Mouse (Mus musculus): ENCODE measurements around the gene Olfr373. TPM values are rescaled to one million over a fixed set of nuclear protein-coding genes. Genes with fewer than 3 reads are reported as not detected.
"Not testable (repeated sequence)": the region's sequence is repeated elsewhere in the genome, so short reads cannot be mapped to it uniquely, and the experiment has no call there.

The Olfr373 gene
- total and polyA plus RNA-seq, 3 experiments = 0.29 TPM; not detected in 2

DNA sequence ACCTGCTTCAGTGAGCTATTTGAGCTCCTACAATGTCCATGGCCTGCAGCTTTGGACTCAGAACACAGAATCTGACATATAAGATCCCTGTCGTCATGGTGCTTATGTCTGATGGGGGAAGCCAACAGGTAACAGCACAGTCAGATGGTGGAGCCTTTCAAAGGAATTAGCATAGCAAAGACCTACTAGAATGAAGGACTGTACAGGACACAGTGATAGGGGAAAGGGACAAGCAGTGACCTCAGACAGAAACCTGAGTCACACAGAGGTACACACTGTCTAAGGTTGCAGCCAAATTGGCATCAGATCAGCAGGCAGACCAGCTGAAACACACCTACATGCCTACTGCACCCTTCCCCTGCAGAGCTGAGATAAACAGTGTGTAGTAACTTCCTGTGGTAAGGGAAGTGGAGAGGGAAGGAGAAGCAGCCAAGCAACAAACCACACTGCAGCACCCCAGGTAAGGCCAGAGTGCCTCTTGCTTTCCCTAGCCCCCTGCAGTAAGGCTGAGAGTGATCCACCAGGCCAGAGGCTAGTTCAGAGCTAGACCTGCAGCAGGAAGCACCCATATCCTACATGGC lies 16.1 kb upstream of the Olfr373 start:
- DNase-seq (ENCODE audit: extremely low read depth); H3K36me3 ChIP-seq (replicated peaks in 1 of 2; ENCODE audit: control insufficient read depth in 1 of 2, insufficient read depth in 1 of 2, low read length in 1 of 2); H3K9me3 ChIP-seq (replicated peaks; ENCODE audit: low read length); H3K27me3 ChIP-seq (replicated peaks); H3K27ac ChIP-seq (ENCODE audit: insufficient read depth, low read depth); H3K4me2 ChIP-seq (ENCODE audit: insufficient read depth, low read depth, poor library complexity, severe bottlenecking); H3K79me2 ChIP-seq (replicated peaks; ENCODE audit: control insufficient read depth, extremely low read depth, insufficient read depth, poor library complexity, severe bottlenecking); H3K9ac ChIP-seq (ENCODE audit: insufficient read depth, low read depth); in situ Hi-C loops (cut with MboI; ENCODE audit: low pct_ligation_motif_present, low pct_unique_long_range_greater_than_20kb, low sequenced_read_pairs); H3K4me3 ChIP-seq (replicated peaks in 1 of 3; ENCODE audit: low read depth in 2 of 3, low read length in 2 of 3, poor library complexity in 1 of 3); dilution Hi-C loops (cut with MboI; ENCODE audit: extremely low pct_ligation_motif_present, extremely low pct_unique_long_range_greater_than_20kb, low sequenced_read_pairs): not testable (repeated sequence)
- H3K4me1 ChIP-seq (ENCODE audit: control insufficient read depth in 1 of 2, insufficient read depth in 2 of 2) = peaks cover 4 to 12% of the 10 kb centered on the region in 2 experiments; a peak in 3 of 4 replicates

DNA sequence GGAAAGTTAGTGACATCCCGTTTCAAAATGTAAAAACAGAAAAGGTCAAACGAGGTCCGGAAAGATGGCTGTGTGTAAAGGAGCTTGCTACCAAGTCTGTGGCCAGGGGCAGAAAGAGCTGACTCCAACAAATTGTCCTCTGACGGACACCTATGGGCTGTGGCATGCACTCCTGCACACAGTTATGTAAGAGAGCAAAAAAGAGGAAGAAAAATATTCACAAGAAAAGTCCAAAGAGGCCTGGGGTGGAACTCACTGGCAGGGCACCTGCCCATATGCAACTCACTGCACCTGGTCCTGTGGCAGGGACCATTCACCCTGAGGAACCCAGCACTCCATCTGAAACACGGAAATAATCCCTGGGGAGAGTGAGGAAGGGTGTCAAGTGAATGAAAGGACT lies 1.8 kb downstream of the Olfr373 start:
- Histone ChIP-seq H3K36me3 (replicated peaks in 1 of 2; ENCODE audit: control insufficient read depth in 1 of 2, insufficient read depth in 1 of 2, low read length in 1 of 2) (no peaks in the 10 kb centered on the region), H3K4me2 (ENCODE audit: insufficient read depth, low read depth, poor library complexity, severe bottlenecking) (no peak overlapping the region), H3K79me2 (replicated peaks; ENCODE audit: control insufficient read depth, extremely low read depth, insufficient read depth, poor library complexity, severe bottlenecking) (no peaks in the 10 kb centered on the region), H3K9me3 (replicated peaks; ENCODE audit: low read length) (no peaks in the 10 kb centered on the region), H3K27me3 (replicated peaks) (no peaks in the 10 kb centered on the region), H3K9ac (ENCODE audit: insufficient read depth, low read depth) (no peak overlapping the region), H3K27ac (ENCODE audit: insufficient read depth, low read depth) (no peak overlapping the region), H3K4me1 (ENCODE audit: control insufficient read depth in 1 of 2, insufficient read depth in 2 of 2) (peaks cover 0 to 30% of the 10 kb centered on the region in 2 experiments; a peak in 2 of 4 replicates), H3K4me3 (replicated peaks in 1 of 3; ENCODE audit: low read depth in 2 of 3, low read length in 2 of 3, poor library complexity in 1 of 3) (no peak overlapping the region)
- no peak for DNase-seq (ENCODE audit: extremely low read depth)
- in situ Hi-C loops (cut with MboI; ENCODE audit: low pct_ligation_motif_present, low pct_unique_long_range_greater_than_20kb, low sequenced_read_pairs) = no loop called here
- dilution Hi-C loops (cut with MboI; ENCODE audit: extremely low pct_ligation_motif_present, extremely low pct_unique_long_range_greater_than_20kb, low sequenced_read_pairs) = no loop called here
- no peak for TF ChIP-seq TBP (conservative IDR thresholded peaks at IDR 0.05; ENCODE audit: low read depth, low read length)
- 0 out of 2 replicates have a peak, but pooled peaks have one; percentile 16 for TF ChIP-seq BHLHE40 (IDR thresholded peaks at IDR 0.05; ENCODE audit: low read depth, low read length)
- no peak for TF ChIP-seq KAT2A (IDR thresholded peaks at IDR 0.05; ENCODE audit: insufficient replicate concordance, low read length)
- no peak for TF ChIP-seq MYC (IDR thresholded peaks at IDR 0.05; ENCODE audit: low read depth, low read length)
- no peak for TF ChIP-seq EP300 (IDR thresholded peaks at IDR 0.05; ENCODE audit: low read length)

DNA sequence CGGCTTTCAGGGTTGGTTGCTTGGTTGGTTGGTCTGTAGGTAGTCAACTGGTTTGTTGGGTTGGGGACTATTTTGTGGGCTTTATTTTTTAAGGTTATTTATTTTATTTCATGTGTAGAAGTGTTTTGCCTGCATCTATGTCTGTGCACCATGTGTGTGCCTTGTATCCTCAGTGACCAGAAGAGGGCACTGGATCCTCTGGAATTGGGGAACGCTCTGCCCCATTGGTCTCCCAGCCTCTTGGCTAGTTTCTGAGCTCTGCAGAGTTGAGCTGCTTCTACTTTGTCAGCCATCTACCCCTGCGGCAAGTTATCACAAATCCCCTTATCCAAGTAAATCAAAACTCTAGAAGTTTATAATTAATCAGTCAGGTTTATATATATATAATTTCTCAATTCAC lies 4.6 kb downstream of the Olfr373 start:
- H3K9ac ChIP-seq (ENCODE audit: insufficient read depth, low read depth); H3K27ac ChIP-seq (ENCODE audit: insufficient read depth, low read depth); H3K4me3 ChIP-seq (replicated peaks in 1 of 3; ENCODE audit: low read depth in 2 of 3, low read length in 2 of 3, poor library complexity in 1 of 3); H3K4me2 ChIP-seq (ENCODE audit: insufficient read depth, low read depth, poor library complexity, severe bottlenecking); in situ Hi-C loops (cut with MboI; ENCODE audit: low pct_ligation_motif_present, low pct_unique_long_range_greater_than_20kb, low sequenced_read_pairs); H3K36me3 ChIP-seq (replicated peaks in 1 of 2; ENCODE audit: control insufficient read depth in 1 of 2, insufficient read depth in 1 of 2, low read length in 1 of 2); dilution Hi-C loops (cut with MboI; ENCODE audit: extremely low pct_ligation_motif_present, extremely low pct_unique_long_range_greater_than_20kb, low sequenced_read_pairs); H3K27me3 ChIP-seq (replicated peaks); H3K9me3 ChIP-seq (replicated peaks; ENCODE audit: low read length); H3K79me2 ChIP-seq (replicated peaks; ENCODE audit: control insufficient read depth, extremely low read depth, insufficient read depth, poor library complexity, severe bottlenecking): not testable (repeated sequence)
- peak; percentile 17 for DNase-seq (ENCODE audit: extremely low read depth)
- H3K4me1 ChIP-seq (ENCODE audit: control insufficient read depth in 1 of 2, insufficient read depth in 2 of 2) = peaks cover 0 to 25% of the 10 kb centered on the region in 2 experiments; a peak in 2 of 4 replicates
- TF ChIP-seq RAD21 (IDR thresholded peaks at IDR 0.05; ENCODE audit: low read depth, low read length) = peak; percentile 38
- TF ChIP-seq CTCF (conservative IDR thresholded peaks at IDR 0.05 in 1 of 2, IDR thresholded peaks at IDR 0.05 in 1 of 2; ENCODE audit: low read depth in 2 of 2, low read length in 2 of 2) = peak in 1 of 2 experiments; percentile 36; a peak in 2 of 4 replicates
- TF ChIP-seq SMC3 (IDR thresholded peaks at IDR 0.05; ENCODE audit: low read depth, low read length) = peak; percentile 10; the same call in 1 of the 2 replicates

DNA sequence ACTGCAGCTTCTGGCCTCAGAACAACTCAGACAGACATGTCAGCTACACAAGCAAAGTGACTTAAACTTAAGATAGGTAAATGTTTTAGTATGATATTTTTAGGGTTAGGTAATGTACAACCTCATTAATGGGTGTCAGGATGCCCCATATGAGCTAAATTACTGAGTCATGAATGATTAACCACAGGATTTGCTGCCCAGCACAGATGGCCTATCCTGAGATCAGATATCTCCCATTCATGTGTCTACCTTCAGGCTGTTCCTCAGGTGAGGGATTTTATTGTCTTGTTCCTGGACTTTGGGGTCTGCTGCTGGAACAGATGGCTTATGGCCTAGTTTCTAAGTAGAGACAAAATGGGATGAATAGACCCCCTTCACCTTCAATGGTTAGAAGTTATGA lies 13.7 kb downstream of the Olfr373 start:
- H3K4me1 ChIP-seq (ENCODE audit: control insufficient read depth in 1 of 2, insufficient read depth in 2 of 2); H3K4me2 ChIP-seq (ENCODE audit: insufficient read depth, low read depth, poor library complexity, severe bottlenecking); dilution Hi-C loops (cut with MboI; ENCODE audit: extremely low pct_ligation_motif_present, extremely low pct_unique_long_range_greater_than_20kb, low sequenced_read_pairs): not testable (repeated sequence)

DNA sequence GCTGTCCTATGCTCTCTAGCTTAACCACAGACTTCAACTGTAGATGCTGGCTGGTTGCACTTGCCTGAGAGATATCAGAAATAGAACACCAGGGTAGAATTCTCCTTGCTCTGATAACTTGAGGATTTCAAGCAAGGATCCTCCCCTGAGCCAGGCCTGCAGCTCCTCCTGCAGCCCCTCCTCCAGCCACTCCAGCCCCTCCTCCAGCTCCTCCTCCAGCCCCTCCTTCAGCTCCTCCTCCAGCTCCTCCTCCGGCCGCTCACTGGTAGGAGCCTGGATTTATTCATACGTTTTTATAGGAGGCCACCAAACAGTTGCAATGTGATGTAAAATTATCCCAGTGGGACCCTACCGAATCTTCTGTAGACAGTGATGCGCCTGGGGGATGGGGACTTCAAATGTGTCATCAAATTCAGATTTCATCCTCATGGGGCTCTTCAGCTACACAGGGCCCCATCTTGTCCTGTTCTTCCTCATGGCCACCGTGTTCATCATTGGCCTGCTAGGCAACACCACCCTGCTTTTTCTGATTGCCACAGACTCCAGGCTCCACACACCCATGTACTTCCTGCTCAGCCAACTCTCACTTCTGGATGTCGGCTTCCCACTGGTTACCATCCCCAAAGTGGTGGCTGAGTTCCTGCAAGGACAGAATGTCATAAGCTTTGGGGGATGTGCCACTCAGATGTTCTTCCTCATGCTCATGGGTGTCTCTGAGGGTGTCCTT lies 16.6 kb downstream of the Olfr373 start:
- H3K4me2 ChIP-seq (ENCODE audit: insufficient read depth, low read depth, poor library complexity, severe bottlenecking); H3K36me3 ChIP-seq (replicated peaks in 1 of 2; ENCODE audit: control insufficient read depth in 1 of 2, insufficient read depth in 1 of 2, low read length in 1 of 2); dilution Hi-C loops (cut with MboI; ENCODE audit: extremely low pct_ligation_motif_present, extremely low pct_unique_long_range_greater_than_20kb, low sequenced_read_pairs); DNase-seq (ENCODE audit: extremely low read depth); H3K79me2 ChIP-seq (replicated peaks; ENCODE audit: control insufficient read depth, extremely low read depth, insufficient read depth, poor library complexity, severe bottlenecking); H3K9ac ChIP-seq (ENCODE audit: insufficient read depth, low read depth); H3K4me1 ChIP-seq (ENCODE audit: control insufficient read depth in 1 of 2, insufficient read depth in 2 of 2); H3K27me3 ChIP-seq (replicated peaks); H3K27ac ChIP-seq (ENCODE audit: insufficient read depth, low read depth); H3K4me3 ChIP-seq (replicated peaks in 1 of 3; ENCODE audit: low read depth in 2 of 3, low read length in 2 of 3, poor library complexity in 1 of 3); H3K9me3 ChIP-seq (replicated peaks; ENCODE audit: low read length): not testable (repeated sequence)
- in situ Hi-C loops (cut with MboI; ENCODE audit: low pct_ligation_motif_present, low pct_unique_long_range_greater_than_20kb, low sequenced_read_pairs) = loop anchor here (25.0 kb wide), 1 partner anchor 962 kb away; no protein-coding TSS in a partner anchor

More for the DNA sequence above, 13.7 kb downstream of the Olfr373 start:
- H3K9me3 ChIP-seq (replicated peaks; ENCODE audit: low read length); H3K9ac ChIP-seq (ENCODE audit: insufficient read depth, low read depth); in situ Hi-C loops (cut with MboI; ENCODE audit: low pct_ligation_motif_present, low pct_unique_long_range_greater_than_20kb, low sequenced_read_pairs); H3K79me2 ChIP-seq (replicated peaks; ENCODE audit: control insufficient read depth, extremely low read depth, insufficient read depth, poor library complexity, severe bottlenecking); H3K27ac ChIP-seq (ENCODE audit: insufficient read depth, low read depth); H3K27me3 ChIP-seq (replicated peaks); H3K36me3 ChIP-seq (replicated peaks in 1 of 2; ENCODE audit: control insufficient read depth in 1 of 2, insufficient read depth in 1 of 2, low read length in 1 of 2); DNase-seq (ENCODE audit: extremely low read depth); H3K4me3 ChIP-seq (replicated peaks in 1 of 3; ENCODE audit: low read depth in 2 of 3, low read length in 2 of 3, poor library complexity in 1 of 3): not testable (repeated sequence)
